Mouse (Mus musculus): ENCODE data around the gene March9.

Gene March9

GRCm38 (mm10) chr10:127037641-127038040 lies 22.3 kb downstream of the March9 start:
- DNase-seq (ENCODE audit: low spot score in 2 of 2) = no peak

- DNase-seq (ENCODE audit: low spot score in 2 of 2) = no peak
Measured at GRCm38 (mm10) chr10:127036273-127036672, 23.7 kb downstream of the March9 start.

- no peak for DNase-seq (ENCODE audit: low spot score in 2 of 2)
Measured at GRCm38 (mm10) chr10:127033301-127033741, 26.7 kb downstream of the March9 start.

GRCm38 (mm10) chr10:127030336-127031296 lies 29.4 kb downstream of the March9 start, which contains the start of gene Tsfm:
Gene Tsfm (minus strand): TSS chr10:127030840.
- DNase-seq (ENCODE audit: low spot score in 2 of 2) = peak; percentile 92 to 95

- DNase-seq (ENCODE audit: low spot score in 2 of 2) = no peak
Measured at GRCm38 (mm10) chr10:127018422-127018821, 41.6 kb downstream of the March9 start.

GRCm38 (mm10) chr10:127017071-127017470 lies 42.9 kb downstream of the March9 start:
- no peak for DNase-seq (ENCODE audit: low spot score in 2 of 2)

- DNase-seq (ENCODE audit: low spot score in 2 of 2) = no peak
Measured at GRCm38 (mm10) chr10:127016488-127016887, 43.5 kb downstream of the March9 start.
